Comparison of ENCODE assay signal across 20 mouse cellular contexts in the genomic region with DNA sequence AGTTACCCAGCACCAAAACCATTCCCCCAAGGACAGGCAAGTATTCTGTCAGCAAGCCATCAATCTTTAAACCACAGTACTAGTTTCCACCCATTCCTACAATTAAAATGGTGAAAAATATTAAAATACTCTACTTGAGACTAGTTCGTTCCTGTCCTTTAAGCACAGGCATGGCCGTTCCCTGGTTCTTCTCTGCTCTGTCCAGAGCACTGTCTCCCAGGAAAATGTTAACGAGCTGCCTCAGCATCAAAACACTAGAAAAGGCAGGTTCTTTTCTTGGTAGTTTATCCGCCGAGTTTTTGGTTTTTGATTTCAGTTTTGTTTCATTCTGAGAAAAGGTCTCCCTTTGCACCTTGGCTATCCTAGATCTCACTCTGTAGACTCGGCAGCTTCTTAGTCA.
DNase-seq lines count a peak whose midpoint lies in the region; ATAC-seq and TF ChIP-seq lines count a peak whose summit lies in the region.
"Had no signal": no experiment of that assay in that cellular context is flagged by ENCODE, and none has a peak within 500 bp of the region (broad histone marks: within the 10 kb centered on the region; RNA-seq: fewer than 3 reads in every experiment).

No protein-coding gene starts in this region.

- WGBS in midbrain, embryonic 11.5 days: 93% methylated on average over 6 of the region's 6 CpGs
- WGBS in midbrain, embryonic 15.5 days: 92% methylated on average over 6 of the region's 6 CpGs

- H3K4me2 ChIP-seq in midbrain, embryonic 11.5 days: no peak overlapping the region
- no peak overlapping the region for H3K4me2 ChIP-seq in midbrain, embryonic 15.5 days
- H3K4me2 ChIP-seq in CH12.LX (ENCODE audit: insufficient read depth, low read depth, poor library complexity, severe bottlenecking): peak overlapping the region; percentile 55
- H3K4me2 ChIP-seq: embryonic facial prominence, embryonic 12.5 days; forebrain, embryonic 13.5 days; forebrain, embryonic 15.5 days had no signal

- no peak overlapping the region for H3K27ac ChIP-seq in midbrain, embryonic 11.5 days (ENCODE audit: low read depth, low read length)
- no peak overlapping the region for H3K27ac ChIP-seq in midbrain, embryonic 15.5 days
- no peak overlapping the region for H3K27ac ChIP-seq in CH12.LX (ENCODE audit: insufficient read depth, low read depth)
- H3K27ac ChIP-seq: embryonic facial prominence, embryonic 10.5 days; embryonic facial prominence, embryonic 12.5 days; forebrain, embryonic 13.5 days; forebrain, embryonic 15.5 days had no signal

- no peak for TF ChIP-seq CTCF in CH12.LX (conservative IDR thresholded peaks at IDR 0.05 in 1 of 2, IDR thresholded peaks at IDR 0.05 in 1 of 2; ENCODE audit: low read depth in 2 of 2, low read length in 2 of 2)

- H3K27me3 ChIP-seq in midbrain, embryonic 11.5 days (ENCODE audit: control insufficient read depth, insufficient read depth, low read length): no peaks in the 10 kb centered on the region
- no peaks in the 10 kb centered on the region for H3K27me3 ChIP-seq in midbrain, embryonic 15.5 days (replicated peaks)
- no peaks in the 10 kb centered on the region for H3K27me3 ChIP-seq in CH12.LX (replicated peaks)
- H3K27me3 ChIP-seq: embryonic facial prominence, embryonic 12.5 days; forebrain, embryonic 13.5 days; forebrain, embryonic 15.5 days had no signal

- no peak for TF ChIP-seq POLR2A in CH12.LX (IDR thresholded peaks at IDR 0.05; ENCODE audit: low read depth, low read length)

- TF ChIP-seq EP300 in CH12.LX (IDR thresholded peaks at IDR 0.05; ENCODE audit: low read length): no peak

- ATAC-seq in midbrain, embryonic 11.5 days (ENCODE audit: low FRiP score): no peak
- ATAC-seq in midbrain, embryonic 15.5 days (replicated peaks): no peak
- ATAC-seq: CD4-positive, CD25-positive, alpha-beta regulatory T cell, adult 4 months; forebrain, embryonic 13.5 days; forebrain, embryonic 15.5 days; forebrain, postnatal 0 days had no signal

- dilution Hi-C loops in CH12.LX (cut with MboI; ENCODE audit: extremely low pct_ligation_motif_present, extremely low pct_unique_long_range_greater_than_20kb, low sequenced_read_pairs): no loop called here

- H3K36me3 ChIP-seq in midbrain, embryonic 11.5 days (ENCODE audit: control insufficient read depth, insufficient read depth, low read length): no peaks in the 10 kb centered on the region
- H3K36me3 ChIP-seq in midbrain, embryonic 15.5 days (replicated peaks): no peaks in the 10 kb centered on the region
- no peaks in the 10 kb centered on the region for H3K36me3 ChIP-seq in CH12.LX (replicated peaks in 1 of 2; ENCODE audit: control insufficient read depth in 1 of 2, insufficient read depth in 1 of 2, low read length in 1 of 2)
- H3K36me3 ChIP-seq: forebrain, embryonic 15.5 days had no signal

- in situ Hi-C loops in CH12.LX (cut with MboI; ENCODE audit: low pct_ligation_motif_present, low pct_unique_long_range_greater_than_20kb, low sequenced_read_pairs): no loop called here

- H3K4me1 ChIP-seq in midbrain, embryonic 11.5 days (ENCODE audit: control insufficient read depth, insufficient read depth, low read length): no peaks in the 10 kb centered on the region
- peaks cover 6% of the 10 kb centered on the region for H3K4me1 ChIP-seq in midbrain, embryonic 15.5 days
- H3K4me1 ChIP-seq in CH12.LX (ENCODE audit: control insufficient read depth in 1 of 2, insufficient read depth in 2 of 2): peaks cover 3 to 27% of the 10 kb centered on the region in 2 experiments; a peak in 3 of 4 replicates

- DNase-seq in midbrain, embryonic 11.5 days (ENCODE audit: low spot score, missing footprints): peak; percentile 56
- no peak for DNase-seq in CH12.LX (ENCODE audit: extremely low read depth)
- DNase-seq in induced T-regulatory cell, adult 2 months (ENCODE audit: low read depth): peak; percentile 15
- no peak for DNase-seq in spleen, adult 18-20 months
- no peak for DNase-seq in right cerebral cortex, postnatal 36 days (ENCODE audit: low spot score in 2 of 2)
- DNase-seq: adrenal gland, postnatal 10 days; adrenal gland, postnatal 25 days; B cell, adult 2 months; cerebellum, adult 11-12 months; cerebellum, adult 2 months; cerebellum, adult 9-10 months; cerebellum, postnatal 10 days; cerebellum, postnatal 25 days; forebrain, postnatal 0 days had no signal

- H3K9me3 ChIP-seq in midbrain, embryonic 11.5 days (ENCODE audit: control insufficient read depth, low read length): no peaks in the 10 kb centered on the region
- H3K9me3 ChIP-seq in midbrain, embryonic 15.5 days: no peaks in the 10 kb centered on the region
- no peaks in the 10 kb centered on the region for H3K9me3 ChIP-seq in CH12.LX (replicated peaks; ENCODE audit: low read length)
- H3K9me3 ChIP-seq: embryonic facial prominence, embryonic 10.5 days; embryonic facial prominence, embryonic 12.5 days; forebrain, embryonic 13.5 days; forebrain, embryonic 15.5 days had no signal

- H3K4me3 ChIP-seq in midbrain, embryonic 11.5 days (ENCODE audit: low read depth, low read length): no peak overlapping the region
- no peak overlapping the region for H3K4me3 ChIP-seq in midbrain, embryonic 15.5 days
- no peak overlapping the region for H3K4me3 ChIP-seq in CH12.LX (replicated peaks in 1 of 3; ENCODE audit: low read depth in 2 of 3, low read length in 2 of 3, poor library complexity in 1 of 3)
- H3K4me3 ChIP-seq: embryonic facial prominence, embryonic 10.5 days; embryonic facial prominence, embryonic 12.5 days; forebrain, embryonic 13.5 days; forebrain, embryonic 15.5 days had no signal

- TF ChIP-seq RAD21 in CH12.LX (IDR thresholded peaks at IDR 0.05; ENCODE audit: low read depth, low read length): no peak

- no peaks in the 10 kb centered on the region for H3K79me2 ChIP-seq in CH12.LX (replicated peaks; ENCODE audit: control insufficient read depth, extremely low read depth, insufficient read depth, poor library complexity, severe bottlenecking)

- no peak overlapping the region for H3K9ac ChIP-seq in midbrain, embryonic 11.5 days (ENCODE audit: low read length)
- no peak overlapping the region for H3K9ac ChIP-seq in midbrain, embryonic 15.5 days
- no peak overlapping the region for H3K9ac ChIP-seq in CH12.LX (ENCODE audit: insufficient read depth, low read depth)
- H3K9ac ChIP-seq: embryonic facial prominence, embryonic 12.5 days; forebrain, embryonic 13.5 days; forebrain, embryonic 15.5 days; forebrain, postnatal 0 days had no signal

TF ChIP-seq in CH12.LX, 34 proteins besides CTCF, POLR2A, EP300 and RAD21:
- TF ChIP-seq MAX (IDR thresholded peaks at IDR 0.05; ENCODE audit: low read length): no peak
- no peak for TF ChIP-seq ETS1 (conservative IDR thresholded peaks at IDR 0.05; ENCODE audit: low read depth, low read length)
- no peak for TF ChIP-seq TCF12 (IDR thresholded peaks at IDR 0.05; ENCODE audit: low read depth, low read length)

Comparison
In these comparisons a context has a peak if more than half of its experiments do, and no peak if none do; other contexts are left out.
1. DNase-seq: peak in midbrain, embryonic 11.5 days (single experiment) and induced T-regulatory cell, adult 2 months (single experiment); none in CH12.LX (single experiment), spleen, adult 18-20 months (0 of 2) and right cerebral cortex, postnatal 36 days (0 of 2).